Mouse (Mus musculus) c-Kit-negative CD71-positive TER-119-positive erythroid progenitor cells, embryonic 14.5 days (primary cell): Measurements from ENCODE around the gene Reep3.

ENCODE experiments used
- DNase-seq: peaks from one replicate; pipeline ENCODE4 v3.0.0-alpha.2; 2013; ENCODE audit warnings: low read depth, low spot score

The Reep3 gene

DNA sequence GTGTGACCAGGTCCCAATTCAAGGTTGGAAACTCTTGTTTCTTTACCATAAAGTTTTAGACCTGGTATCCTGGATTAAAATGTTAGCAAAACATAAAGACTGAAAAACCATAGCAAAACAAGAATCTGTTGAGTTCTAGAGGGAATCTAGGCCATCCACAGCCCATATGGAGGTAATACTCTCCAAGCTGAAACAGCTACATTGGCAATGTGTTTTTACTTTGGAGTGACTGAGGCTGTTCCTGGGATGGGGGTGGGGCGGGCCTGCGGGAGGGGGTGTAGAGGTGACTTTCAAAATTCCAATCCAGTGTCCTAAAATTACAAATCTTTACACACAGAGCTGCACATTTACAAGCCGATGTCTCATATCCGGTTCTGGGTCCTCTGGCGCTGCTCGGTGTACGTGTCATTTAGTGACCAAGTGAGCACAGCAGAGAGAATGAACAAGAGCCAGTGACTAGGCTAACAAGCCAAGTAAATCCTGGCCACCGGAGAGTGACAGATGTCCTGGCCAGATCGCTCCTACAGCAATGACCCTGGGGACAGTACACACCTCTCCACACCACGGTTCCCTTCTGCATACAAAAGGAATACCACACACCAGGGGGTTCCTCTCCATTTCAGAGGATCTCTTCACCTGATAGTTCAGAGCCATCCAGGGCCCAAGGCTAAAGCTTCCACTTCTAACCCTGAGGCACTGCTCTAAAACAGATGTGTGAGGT lies 13.1 kb downstream of the Reep3 start:
- no peak for DNase-seq

DNA sequence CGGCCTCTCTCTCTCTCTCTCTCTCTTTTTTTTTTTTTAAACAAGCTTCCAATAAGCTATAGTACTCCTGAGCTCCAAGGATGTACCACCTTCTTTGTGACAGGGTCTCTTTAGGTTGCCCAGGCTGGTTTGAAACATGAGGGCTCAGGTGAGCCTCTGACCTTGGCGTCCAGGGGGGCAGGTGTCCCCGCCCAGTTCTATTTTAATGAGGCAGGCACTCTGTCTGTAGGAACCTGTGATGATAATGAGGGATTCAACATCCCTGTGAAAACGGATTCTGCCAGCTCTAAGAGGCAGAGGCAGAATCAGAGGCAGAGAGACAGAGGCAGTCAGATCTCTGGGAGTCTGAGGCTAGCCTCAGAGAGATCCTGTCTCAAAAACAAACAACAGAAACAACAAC lies 14.2 kb downstream of the Reep3 start:
- DNase-seq = no peak

DNA sequence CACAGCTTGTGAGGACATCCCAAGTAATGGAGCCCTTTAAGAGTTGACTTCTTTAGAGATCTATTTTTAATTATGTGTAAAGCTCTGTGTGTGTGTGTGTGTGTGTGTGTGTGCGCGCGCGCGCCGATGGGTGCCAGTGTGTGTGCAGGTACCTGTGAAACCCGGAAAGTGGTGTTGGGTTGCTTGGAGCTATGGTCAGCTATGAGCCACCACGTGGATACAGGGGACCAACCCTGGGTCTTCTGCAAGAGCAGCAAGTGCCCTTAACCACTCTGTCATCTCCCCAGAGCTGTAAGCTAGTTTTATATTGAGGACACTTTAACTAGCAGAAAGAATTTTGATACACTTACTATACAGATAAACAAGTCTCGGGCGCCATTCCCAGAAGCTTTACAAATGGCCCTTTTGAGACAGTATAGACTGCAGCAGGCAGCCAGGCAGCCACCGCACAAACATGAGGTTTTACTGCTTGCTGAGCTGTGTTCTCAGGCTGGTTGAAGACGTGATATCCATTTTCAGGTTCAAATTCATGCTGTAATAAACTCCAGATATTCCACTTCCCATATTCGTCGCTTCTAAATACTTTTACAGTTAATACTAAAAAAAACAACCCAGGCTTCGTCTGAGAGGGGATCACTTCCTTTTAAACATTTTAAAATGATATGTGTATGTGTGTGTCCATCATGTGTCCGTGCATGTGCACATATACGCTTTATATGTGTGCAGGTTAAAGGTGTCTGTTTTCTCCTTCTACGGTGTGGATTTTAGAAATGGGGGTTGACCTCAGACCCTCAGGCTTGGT lies 15.3 kb downstream of the Reep3 start:
- no peak for DNase-seq

DNA sequence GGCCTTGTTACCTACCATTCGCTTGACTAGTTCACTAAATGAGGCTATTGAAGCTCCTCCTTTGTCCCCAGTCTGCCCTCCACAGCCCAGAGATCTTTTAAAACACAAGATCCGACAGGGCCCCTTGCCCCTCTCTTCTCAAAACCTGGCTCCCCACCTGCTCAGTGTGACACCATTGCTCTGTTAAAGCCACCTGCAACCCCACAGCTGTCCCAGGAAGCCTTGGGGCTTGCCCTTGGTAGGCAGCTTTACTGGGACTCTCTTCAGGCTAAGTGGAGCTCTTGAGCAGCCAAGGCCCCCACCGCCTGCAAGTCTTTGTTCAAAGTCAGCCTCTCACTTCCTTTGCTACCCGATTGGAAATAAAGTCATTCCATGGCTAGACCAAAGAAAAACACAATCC lies 17.7 kb downstream of the Reep3 start:
- DNase-seq = no peak

DNA sequence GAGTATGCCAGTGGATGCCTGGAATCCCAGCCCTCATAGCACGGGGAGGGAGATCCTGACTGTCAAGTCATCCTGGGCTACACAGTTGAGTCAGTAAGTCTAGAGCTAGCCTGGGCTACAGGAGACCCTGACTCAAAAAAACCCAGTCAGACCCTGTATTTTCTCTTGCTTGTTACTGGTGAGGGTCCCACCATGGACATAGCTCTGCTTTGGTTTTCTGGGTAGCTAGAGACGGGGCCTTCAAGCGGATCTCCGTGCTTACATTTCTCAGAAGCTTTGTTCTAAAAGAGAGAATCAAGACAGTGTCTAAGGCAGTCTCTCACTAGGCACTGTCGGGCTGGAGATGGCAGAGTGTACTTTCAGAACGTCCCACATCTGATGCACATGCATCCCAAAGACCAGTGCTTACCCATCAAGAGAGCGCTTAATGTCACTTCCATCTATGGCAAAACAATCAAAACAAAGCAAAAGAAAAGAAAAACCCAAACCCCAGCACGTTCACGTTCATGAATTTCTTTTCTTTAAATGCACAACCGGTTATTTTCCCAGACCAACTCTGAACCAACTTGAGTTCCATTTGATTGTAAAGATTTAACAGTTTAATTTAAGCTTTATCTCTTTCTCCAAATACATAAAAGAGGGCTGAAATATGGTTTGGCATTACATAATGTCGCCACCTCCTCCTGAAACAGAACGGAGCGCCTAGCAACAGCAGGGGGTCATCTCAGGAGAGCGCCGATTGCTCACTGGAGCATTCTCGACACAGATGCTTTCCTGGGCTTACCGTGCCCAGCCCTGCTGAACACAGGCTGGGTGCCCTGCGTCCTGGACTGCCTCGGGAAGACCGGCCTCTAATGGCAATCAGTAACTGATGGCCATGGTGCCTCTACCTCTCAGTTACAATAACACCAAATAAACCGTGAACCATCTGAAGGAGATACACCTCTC lies 20.5 kb downstream of the Reep3 start:
- DNase-seq = no peak

DNA sequence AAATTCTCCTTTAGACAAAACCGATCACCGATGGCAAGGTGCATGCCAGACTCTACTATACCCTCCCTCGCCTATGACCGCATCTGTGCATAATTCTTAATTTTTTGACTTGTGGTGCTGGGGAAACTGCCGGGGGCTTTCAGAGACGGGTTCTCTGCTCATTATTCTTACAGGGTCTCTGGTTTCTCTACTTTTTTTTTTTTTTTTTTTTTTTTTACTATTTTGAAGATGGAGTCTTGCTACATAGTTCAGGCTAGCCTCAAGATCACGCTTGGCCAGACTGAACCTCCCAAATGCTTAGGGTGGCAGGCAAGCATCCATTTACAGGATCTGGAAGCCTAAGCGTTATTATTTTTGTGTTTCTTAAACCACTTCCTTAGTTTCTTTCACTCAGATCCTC lies 23.2 kb downstream of the Reep3 start:
- no peak for DNase-seq

DNA sequence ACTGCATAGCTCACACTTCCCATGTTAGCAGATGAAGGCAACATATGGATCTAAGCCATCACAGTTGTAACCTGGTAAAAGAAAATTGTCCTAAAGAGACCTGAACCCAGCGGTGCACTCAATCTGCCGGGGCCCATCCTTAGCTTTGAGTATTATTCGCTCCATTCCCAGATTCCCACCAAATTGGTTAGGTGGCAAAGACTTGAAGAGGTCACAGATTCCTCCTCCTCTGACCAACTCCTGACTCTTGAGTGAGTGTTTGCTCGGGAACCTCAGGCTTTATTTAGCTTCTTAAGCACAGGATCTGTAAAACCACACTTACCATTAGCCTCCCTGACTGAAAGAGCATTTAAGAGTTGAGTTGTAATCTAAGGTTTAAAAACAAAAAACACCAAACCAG lies 24.1 kb downstream of the Reep3 start:
- no peak for DNase-seq

DNA sequence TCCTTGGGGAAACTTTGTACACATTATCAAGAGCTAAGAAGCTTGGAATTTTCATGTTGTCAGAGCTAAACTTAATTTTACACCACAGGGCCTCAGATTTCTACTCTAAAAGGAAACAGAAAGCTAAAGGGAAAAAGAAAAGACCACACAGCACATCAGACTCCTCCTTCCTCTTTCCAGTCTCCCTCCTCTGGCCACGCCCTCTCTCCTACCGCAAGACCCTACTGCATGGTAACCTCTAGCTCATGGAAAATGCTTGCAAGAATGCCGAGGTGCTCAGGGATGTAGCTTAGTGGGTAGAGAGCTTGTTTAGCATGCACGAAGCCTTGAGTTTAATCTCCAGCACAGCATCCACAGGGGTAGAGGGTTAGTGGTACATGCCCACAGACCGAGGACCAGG lies 24.9 kb downstream of the Reep3 start:
- no peak for DNase-seq

DNA sequence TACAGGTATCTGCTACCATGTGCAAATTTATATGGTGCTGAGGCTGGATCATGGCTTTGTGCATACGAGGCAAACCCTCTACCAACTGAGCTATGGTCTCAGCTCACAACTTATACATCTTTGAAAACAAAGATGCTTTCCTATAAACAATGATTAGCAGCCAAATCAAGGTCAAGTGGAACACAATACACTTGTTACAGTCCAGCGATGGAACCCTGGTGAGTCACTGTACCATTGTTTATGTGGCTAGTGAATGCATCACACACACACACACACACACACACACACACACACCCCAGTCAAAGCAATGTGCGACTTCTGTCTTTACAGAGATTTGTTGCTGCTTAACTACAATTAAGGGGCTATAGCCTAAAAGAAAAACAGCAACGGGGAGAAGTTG lies 25.4 kb downstream of the Reep3 start:
- DNase-seq = no peak

DNA sequence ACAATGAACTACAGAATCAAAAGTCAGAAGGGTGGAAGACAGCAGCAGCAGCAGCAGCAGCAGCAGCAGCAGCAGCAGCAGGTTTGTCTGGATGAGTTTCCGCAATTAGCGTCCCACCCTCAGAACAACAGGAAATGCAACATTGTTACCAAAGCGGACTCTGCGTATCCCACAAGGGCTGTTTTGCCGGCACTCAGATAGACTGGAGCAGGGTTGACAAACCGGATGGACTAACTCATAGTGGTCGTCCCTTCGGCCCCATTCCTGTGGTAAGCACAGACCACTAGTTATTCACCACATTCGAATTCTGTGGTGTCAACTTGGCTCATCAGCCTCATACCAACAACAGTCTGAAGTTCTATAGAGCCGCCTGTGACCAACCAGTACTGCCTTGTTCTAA lies 27.7 kb downstream of the Reep3 start:
- no peak for DNase-seq

DNA sequence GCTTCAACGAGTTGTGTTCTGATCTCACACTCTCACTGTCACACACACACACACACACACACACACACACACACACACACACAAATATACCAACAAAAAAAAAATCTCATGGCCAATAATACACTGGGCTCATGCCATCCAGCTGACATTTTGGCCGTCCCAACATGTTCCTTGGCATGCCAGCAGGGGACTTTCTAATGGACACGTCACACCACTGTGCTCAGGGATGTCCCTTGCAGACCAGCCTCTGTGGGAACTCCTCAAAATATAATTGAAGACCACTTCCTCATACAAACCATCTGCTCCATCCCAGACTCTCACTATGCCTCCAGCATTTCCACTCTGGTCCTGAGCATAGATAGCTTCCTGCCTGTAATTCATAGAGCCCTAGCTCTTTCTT lies 30.3 kb downstream of the Reep3 start:
- no peak for DNase-seq

DNA sequence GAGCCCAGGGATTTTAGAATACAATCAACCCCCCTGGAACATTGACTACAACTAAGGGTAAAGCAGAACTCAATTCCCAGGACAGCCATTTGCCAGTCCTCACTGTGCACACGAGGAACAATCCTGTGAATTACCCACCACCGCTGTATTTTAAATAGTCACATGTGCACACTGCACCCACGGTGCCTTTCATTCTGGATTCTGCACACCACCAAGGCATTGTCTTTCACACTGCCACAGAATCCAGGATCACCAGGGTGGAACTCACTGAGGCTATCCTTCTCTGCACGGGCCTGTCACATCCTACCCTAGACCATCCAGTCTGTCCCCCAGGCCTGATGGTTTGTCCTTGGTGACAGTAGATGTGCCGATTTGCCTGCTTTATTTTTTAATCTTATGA lies 30.8 kb downstream of the Reep3 start:
- no peak for DNase-seq

DNA sequence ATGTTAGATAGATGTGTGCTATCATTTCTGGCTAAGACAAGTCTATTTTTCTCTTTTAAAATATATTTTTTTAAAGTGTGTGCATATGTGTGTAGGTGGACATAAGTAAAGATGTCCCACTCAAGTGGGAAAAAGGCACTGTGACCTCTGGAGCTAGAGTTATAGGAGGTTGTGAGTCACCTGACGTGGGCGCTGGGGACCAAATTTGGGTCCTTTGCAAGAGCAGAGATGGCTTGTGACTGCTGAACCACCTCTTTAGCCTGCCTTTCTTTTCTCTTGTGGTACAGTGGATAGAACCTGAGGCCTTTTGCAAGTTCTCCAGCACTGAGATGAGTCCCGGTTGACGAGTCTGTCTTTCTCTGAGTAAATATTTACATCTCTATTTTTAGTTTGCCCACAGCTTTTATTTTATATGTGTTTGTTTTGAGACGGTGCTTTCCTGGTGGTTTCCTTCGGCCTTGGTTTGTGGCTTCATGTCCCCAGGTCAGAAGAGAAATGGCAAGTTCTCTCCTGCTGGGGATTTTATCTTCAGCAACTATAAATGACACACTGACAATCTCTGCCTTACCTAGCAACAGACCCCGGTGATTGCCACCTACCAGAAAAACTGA lies 31.4 kb downstream of the Reep3 start:
- no peak for DNase-seq

DNA sequence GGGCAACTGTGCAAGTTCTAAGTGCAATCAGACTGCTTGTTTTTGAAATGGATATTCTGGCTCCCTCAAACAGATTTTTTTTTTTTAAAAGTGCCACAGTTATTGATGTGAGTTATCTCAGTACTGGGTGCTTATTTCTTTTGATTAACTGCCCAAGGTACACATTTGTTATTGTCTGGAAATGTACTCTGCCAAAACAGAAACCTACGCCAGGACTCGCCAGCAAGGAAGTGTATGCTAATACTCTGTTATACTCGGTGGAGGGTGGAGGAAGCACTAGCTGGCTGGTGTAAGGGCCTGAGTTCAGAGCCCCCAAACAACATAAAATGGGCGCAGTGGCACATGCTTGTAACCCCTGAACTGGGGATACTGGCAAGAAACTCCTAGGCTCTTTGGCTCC lies 34.9 kb downstream of the Reep3 start:
- no peak for DNase-seq

DNA sequence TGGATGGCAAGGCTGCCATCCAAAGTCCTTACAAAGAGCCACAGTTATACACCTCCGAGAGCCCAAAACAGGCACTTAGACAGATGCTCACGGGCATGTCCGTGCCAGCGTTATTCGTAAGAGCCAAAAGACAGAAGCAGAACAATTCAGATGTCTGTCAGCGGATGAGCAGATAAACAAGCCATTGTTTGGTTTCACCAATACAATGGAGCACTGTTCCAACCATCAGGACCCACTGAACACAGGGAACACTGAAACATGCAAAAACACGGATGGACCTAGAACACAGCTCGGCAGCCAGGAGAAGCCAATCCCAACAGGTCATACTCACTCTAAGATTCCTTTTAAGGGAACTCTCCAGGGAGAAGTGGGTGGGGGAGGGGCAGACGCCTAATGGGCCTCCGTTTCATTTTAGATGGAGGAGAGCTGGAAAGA lies 35.4 kb downstream of the Reep3 start:
- no peak for DNase-seq

DNA sequence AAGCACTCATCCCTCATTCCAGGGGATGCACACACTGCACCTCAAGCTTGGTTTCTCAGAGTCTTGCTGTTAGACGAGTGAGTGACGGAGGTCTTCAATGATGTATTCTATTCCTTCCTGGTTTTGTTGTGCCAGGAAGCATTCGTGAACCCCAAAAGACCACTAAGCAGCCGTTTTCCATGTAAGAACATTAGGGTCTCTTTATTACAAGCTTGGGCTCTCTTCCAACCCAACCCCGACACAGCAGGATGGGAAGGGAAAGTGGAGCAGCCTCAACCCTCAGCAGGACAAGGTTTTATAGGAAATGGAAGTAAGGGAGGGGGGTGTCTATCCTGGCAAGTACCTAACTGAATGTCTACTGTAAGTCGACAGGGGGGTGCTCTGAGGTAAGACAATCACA lies 38.0 kb downstream of the Reep3 start:
- DNase-seq = no peak

DNA sequence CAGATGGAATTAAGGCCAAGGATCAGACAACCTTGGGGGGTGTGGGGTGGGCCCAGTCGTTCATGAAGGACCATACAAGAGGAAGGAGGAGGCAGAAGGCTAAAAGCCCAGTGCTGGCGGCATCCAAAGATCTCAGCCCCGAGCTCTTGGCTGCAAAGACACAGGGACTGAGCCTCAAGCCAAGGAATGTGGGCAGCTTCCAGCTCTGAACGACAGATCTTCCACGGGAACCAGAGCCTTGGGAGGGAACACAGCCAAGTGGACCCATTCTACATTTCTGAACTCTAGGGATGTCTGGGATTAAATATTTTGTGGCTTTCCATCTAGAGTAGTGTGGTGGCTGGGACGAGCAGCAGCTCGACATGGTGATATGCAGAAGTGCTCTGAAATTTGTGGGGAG lies 38.4 kb downstream of the Reep3 start:
- no peak for DNase-seq

DNA sequence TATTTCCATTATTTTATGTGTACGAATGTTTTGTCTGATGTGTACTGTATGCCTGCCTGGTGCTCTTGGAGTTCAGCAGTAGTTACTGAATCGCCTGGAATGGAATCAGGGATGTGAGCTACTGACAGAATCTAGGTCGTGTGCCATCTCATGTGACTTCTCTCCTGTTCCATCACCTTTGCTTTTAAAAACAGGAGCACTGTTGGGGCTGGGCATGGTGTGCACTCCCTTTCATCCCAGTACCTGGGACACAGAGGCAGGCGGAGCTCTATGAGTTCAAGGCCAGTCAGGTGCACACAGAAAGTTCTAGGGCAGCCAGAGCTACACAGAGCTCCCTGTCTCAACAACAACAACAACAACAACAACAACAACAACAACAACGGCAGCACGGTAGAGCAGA lies 39.0 kb downstream of the Reep3 start:
- DNase-seq = no peak

DNA sequence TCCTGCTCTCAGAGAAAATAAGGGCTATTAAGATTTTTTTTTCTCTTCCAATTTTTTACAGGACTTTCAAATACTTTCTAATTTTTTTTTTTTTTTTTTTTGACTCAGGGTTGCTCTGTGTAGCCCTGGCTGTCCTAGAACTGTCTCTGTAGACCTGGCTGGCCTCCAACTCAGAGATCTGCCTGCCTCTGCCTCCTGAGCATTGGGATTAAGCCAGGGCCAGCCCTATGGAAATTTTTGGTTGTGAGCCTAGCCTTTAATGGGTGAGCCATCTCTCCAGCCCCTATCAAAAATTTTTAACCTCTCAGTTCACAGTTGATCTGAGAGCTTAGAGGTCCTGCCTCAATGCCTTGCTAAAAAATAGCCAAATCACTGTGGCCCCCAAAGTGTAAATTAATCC lies 39.5 kb downstream of the Reep3 start:
- DNase-seq = no peak

DNA sequence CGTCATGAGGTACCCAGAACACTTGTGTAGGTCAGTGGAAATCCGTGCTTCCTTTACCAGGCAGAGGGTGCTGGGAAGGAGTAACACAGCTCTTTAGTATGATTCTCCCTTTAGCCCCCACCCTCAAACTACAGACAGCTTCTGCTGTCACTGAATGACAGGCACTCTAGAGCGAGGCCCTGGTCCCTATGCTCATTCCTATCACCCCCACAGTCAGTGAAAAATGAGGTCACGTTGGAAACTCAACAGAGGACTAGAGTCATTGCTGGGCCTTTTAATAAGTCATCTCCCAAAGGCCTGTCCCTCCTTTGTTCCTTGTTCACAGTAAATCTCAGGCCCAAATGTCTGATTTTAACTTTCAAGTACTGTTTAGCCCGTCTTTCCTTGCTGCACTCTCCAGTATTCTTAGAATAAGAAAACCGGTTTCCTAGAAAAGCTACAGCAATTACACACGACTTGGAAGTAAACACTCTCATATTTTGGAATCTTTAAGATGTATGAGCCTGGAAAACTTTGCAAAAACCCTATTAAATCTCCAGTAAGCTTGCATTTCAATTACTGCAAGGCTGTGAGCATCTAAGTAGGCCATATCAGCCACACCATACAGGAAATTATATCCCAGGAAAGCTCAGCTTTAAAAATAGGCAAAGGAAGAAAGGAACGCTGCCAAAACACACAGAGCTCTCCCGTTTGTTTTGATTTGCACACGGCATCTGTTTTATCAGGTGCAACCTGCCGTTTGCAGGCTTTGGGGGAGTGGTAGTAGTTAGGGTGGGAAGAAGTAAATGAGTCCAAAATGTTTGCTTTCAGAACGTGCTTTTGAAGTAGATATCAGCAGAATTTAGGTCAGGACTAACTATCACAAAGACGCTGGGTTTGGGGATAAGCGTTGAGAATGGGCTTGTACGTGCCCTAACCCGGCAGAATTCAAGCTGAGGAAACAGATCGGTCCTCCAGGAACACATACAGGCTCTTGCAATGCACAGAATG lies 40.6 kb downstream of the Reep3 start:
- DNase-seq = no peak

DNA sequence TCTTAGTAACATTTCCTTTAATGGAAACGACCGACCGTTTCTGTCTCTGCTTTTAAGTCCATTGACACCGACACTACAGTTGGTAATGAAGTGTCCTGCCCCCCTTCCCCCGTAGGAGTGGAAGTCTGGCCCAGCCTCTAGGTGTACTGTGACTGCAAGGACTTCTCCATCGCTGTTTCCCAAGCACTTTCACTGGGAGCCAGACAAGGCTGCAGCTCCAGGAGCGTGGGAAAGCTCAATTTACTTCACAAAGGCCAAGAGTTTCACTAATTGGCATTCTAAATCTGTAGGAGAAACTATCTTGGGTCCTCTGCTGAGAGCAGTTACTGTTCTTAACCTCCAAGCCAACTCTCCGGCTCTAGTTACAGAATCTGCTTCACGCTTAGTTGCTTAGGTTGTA lies 43.3 kb downstream of the Reep3 start:
- DNase-seq = no peak
